Mouse (Mus musculus): ENCODE data around the gene Csnk1g1.

DNA sequence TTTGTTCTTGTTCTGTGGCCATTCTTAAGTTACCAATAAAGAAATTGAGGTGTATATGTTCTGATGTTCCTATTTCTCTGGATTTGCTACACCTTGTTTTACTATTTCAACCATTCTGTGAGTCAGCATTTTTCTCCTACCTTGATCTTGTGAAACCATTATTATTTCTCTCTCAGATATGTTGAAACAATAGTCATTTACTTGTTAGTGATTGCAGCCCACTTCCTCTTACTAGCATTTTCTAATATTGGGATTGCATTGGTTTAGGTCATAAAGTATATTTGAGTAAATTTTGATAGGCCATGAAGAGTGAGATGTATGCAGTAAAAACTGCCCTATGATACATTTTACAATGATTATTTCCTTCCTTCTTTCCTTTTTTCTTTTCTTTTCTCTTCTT lies 19.7 kb downstream of the Csnk1g1 start:
- TF ChIP-seq POLR2A (IDR thresholded peaks at IDR 0.05; ENCODE audit: insufficient read depth, low read length), result no peak
- no peak for TF ChIP-seq CTCF (IDR thresholded peaks at IDR 0.05; ENCODE audit: low read depth, low read length)
